Mouse (Mus musculus) stomach, postnatal 0 days (tissue): ENCODE data around the gene Sema3e.

Experiments
- CTCF ChIP-seq: IDR thresholded peaks from 2 replicates; pipeline ENCODE4 v1.5.1; 2016; ENCODE audit warnings: antibody characterized with exemption, low read depth, mild to moderate bottlenecking, moderate library complexity
- EP300 ChIP-seq: optimal IDR thresholded peaks from 2 replicates; pipeline ENCODE3; 2016; ENCODE audit warnings: antibody characterized with exemption

- TF ChIP-seq CTCF: no peak
- TF ChIP-seq EP300: no peak
Observed at GRCm38 (mm10) chr5:14182156-14182555, 157.1 kb downstream of the Sema3e start.
